Mouse (Mus musculus) erythroblast, adult 5-6 weeks (primary cell): ENCODE measurements around the gene Pkd1l3. TPM values are rescaled to one million over a fixed set of nuclear protein-coding genes. Genes with fewer than 3 reads are reported as not detected.

Experiments used
- ATAC-seq: replicated peaks from 2 replicates; pipeline ENCODE4 v1.8.0; 2016; ENCODE audit warnings: moderate number of reproducible peaks, mild to moderate bottlenecking, moderate TSS enrichment, inconsistent platforms; ENCODE audit not compliant: poor library complexity, low FRiP score, severe bottlenecking
- total RNA-seq, 2 experiments: library from RNA; stranded (forward) in 1 of 2; stranded (reverse) in 1 of 2; fragments of 150-400 nt in 1 of 2; fragments of 200-764, 138-1000 nt in 1 of 2; gene quantifications; 2 replicates each; pipeline versions ENCODE4 v1.2.3 to v1.2.4; 2015 to 2017; ENCODE audit warnings: low replicate concordance in 2 of 2

Gene Pkd1l3
- total RNA-seq, 2 experiments from 2014 or later: 0.38 TPM; not detected in 1

DNA sequence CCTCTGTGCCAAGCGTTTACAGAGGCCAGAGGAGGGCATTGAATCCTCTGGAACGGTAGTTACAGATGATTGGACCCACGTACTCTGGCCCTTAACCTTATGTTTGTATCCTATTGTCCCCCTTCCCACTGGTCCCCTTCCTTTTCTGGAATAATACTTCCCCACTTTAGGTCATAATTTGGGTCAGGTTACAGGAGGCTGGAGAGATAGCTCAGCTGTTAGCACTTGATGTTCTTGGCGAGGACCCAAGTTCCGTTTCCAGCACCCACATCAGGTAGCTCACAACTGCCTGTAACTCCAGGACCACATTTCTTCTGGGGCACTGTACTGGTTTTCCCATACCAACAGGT lies 5.2 kb upstream of the Pkd1l3 start:
- ATAC-seq: no peak

DNA sequence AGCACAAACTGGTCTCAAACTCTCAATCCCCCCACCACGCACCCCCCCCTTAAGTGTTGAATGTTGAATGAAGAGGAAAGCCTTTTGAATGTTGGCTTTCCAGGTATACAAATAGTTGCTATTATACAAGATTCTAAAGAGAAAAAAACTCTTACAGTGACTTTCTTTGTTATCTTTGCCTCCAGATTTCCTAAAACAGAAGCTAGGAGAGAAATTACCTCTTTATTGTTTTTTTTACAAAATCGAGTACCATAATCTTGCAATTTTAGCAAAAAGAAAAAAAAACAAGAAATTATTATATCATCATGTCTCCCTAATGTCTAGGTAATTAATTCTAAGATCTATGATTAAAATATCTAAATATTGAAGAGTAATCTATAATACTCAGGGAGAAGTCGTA lies 1.3 kb downstream of the Pkd1l3 start:
- no peak for ATAC-seq

DNA sequence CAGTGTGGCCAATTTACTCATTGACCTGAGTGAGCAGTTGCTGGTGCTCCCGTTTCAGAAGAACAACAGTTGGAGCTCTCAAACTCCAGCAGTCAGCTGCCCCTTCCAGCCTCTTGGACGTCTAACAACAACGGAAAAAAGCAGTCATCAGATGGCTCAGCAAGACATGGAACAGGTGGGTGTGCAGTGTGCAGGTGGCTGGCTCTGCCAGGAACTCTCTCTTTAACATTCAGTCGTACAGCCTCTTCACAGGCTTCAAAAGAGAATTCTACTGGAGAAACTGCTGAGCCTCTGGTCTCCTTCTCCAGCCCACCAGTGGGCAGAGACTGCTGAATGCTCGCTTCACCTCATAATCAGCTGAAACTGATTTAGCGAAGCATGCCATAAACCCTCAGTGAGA lies 14.3 kb downstream of the Pkd1l3 start:
- no peak for ATAC-seq

DNA sequence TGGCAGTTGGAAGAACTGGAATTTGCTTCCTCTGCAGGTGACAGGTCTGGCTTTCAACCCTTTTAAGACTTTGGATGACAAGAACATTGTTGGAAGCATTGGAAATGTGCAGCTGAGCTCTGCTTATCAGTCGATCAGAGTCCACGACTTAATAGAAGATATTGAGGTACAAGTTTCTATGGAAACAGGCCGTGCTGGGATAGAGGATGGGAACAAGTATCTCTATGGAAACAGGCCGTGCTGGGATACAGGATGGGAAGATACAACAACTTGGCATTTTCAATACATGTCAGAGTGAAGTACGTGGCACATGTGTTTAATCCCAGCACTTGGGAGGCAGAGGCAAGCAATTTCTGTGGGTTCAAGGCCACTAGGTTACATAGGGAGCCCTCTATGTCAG lies 18.2 kb downstream of the Pkd1l3 start:
- no peak for ATAC-seq

DNA sequence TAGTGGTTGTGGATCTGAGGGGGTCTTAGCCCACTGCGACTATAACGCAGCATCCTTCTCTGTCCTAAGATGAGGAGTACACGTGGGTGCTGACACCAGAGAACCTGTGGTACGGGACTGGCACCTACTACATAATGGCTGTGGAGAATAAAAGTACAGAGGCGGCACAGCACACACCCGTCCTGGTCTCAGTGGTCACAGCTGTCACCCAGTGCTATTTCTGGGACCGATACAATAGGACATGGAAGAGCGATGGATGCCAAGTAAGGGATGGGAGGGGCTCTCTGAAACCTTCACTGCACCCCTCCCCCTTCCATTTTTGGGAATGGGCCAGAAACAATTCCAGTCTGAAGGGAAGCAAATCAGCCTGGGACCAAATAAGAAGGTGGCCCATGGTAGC lies 20.8 kb downstream of the Pkd1l3 start:
- no peak for ATAC-seq

DNA sequence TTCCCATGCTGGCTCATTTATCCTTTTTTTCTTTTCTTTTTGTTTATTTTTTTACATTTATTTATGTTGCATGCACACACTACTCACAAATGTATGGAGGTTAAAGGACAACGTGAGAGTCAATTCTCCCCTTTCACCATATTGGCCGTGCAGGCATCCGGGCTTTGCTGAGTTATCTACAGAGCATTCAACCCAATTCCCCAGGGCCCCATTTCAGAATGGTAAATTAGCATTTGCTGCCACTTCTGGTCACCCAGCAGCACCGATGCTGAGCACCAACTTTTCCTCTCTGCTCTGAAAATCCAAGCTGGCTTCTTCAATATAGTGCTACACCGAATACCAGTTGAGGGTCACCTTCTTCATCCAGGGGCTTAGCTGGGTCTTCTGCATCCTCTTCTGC lies 24.5 kb downstream of the Pkd1l3 start:
- no peak for ATAC-seq

DNA sequence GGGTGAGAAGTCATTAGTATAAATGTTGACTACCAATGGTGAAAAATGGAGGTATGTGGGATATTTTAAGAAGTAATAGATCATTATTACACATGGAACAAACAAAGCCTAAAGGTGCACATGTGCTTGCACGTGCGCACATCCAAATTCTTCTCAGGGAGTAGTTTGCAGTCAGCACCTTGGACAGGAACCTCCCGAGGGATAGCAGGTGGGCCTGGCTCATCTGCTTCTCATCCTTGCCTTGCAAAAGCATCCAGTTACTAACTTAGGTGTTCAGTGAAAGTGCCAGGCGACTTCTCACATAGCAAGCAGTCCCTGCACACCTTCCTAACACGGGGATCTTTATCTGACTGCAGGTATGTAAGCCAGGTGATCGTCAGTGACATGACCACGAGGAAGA lies 26.1 kb downstream of the Pkd1l3 start:
- no peak for ATAC-seq

DNA sequence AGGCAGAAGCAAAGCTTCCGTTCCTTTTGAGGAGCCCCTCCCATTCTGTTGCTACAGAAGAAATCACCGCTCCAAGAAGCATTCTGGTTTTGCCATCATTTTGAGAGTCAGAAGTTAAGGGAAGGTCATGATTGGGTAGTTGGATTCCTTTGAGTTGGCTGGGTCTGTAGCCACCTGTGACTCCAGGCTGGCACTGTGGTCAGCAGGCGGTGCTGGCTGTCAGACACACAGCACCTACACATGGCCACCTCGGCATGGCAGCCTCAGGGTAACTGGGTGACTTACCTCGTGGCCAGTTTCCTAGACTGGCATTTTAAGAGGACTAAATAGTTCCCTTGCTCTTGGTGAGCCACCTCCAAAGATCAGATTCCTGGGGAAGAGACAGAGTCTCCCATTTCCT lies 26.9 kb downstream of the Pkd1l3 start:
- no peak for ATAC-seq

DNA sequence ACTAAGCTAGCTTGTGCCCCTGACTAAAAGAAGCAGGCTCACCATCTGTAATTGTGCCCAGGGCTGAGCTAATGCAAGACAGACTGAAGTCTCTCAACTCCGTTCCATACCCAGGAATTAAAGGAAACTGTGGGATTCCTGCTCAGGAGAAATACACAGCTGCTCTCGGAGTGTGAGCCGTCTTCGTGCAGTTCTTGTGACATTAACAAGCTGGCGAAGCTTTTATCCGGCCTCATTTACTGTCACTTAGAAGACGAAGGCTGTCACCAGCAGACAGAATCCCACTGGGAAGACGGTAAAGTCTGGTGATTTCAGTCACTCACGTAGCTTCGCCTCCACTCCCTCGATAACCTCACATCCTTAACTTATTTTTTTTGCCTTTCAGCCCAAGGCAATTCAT lies 33.0 kb downstream of the Pkd1l3 start:
- no peak for ATAC-seq

DNA sequence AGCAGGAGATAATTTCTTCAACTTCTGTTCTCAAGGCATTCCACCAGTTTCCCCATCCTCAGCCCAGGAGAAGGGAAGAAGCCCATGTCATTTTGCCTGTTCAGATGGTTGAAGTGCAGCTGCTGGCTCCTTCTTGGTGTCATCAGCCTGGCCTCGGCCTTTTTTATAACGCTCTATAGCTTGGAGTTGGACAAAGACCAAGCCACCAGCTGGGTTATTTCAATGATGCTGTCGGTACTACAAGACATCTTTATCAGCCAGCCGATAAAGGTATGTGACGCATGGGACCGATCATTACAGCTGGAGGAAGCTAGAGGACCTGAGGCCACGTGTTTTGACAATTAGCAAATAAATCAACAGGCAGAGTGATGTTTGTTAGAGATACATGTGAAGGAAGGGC lies 34.2 kb downstream of the Pkd1l3 start:
- no peak for ATAC-seq

DNA sequence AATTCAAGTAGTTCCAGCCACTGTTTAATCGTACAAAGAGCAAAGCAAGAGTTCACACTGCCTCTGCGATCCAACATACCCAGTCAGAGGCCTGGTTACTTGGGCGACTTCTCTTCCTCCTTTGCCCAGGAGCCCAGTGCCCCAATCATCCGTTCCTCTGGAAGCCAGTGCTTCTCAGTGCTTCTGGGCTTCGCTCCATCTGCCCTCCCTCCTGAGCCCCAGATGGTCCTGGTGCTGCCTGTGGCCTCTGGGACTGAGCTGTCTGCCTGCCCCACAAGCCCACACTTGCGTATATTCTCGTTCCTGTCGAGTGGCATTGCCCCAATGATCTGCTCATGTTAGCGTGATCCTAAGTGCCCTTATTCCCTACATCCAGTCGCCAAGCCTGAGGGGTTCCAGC lies 36.5 kb downstream of the Pkd1l3 start:
- ATAC-seq: no peak

DNA sequence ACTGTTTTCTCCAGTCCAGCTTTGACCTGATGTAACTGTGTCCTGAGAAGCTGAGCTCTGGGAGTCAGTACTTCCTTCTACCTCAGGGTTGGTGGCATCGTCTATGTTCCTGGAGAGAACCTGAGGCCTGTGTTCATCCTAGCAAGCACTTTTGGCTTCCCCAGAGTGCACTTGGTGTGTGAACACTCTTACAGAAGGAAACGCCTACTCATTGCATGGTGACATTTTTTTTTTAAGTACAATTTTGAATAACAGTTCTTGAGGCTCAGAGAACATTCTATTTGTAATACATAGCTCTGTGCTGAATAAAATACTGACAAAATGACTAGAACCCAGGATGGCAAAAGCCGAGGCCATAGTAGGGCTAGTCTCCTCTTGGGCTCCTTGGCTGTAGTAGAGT lies 42.5 kb downstream of the Pkd1l3 start:
- no peak for ATAC-seq

DNA sequence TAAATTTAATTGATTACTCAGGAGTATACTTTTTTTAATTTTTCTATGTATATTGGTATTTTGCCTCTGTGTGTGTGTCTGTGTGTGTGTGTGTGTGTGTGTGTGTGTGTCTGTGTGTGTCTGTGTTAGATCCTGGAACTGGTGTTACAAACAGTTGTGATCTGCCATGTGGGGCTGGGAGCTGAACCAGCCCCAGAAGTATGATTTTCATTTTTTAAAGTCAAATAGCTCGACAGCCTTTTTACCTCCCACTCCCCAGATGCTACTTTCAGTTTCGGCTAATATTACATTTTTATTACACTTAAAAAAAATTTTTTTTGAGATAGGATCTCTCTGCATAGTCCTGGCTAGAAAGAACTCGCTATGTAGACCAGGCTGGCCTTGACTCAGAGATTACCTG lies 48.0 kb downstream of the Pkd1l3 start:
- ATAC-seq: no peak

DNA sequence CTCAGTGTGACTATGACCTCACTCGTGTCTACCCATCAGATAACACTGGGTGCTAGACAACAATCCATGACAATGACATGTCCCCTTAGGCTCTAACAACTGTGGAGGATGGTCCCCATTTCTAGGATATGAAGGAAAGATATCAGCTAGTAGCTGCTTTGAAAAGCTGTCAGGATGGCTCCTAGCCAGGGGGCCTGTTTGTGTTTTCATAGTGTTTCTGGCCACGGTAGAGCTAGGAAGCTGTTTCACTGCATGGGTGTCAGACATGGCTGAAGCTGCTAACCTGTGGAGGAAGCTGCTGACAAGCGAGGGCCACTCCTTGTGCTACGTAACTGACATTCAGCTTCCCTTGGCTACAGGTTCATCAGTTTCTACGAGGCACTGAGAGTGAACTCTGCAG lies 52.3 kb downstream of the Pkd1l3 start:
- no peak for ATAC-seq

DNA sequence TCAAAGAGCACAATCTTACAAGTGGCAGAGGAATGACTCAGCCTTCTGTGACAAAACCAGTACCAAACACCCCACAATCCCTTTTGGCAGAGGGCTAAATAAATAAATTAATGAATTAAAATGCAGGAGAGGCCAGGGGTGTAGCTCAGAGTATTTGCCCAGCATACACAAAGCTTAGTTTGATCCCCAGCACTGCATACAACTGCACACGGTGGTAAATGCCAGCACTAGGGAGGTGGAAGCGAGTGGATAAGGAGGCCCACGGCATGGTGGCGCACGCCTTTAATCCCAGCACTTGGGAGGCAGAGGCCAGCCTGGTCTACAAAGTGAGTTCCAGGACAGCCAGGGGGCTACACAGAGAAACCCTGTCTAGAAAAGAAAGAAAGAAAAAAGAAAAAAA lies 58.3 kb downstream of the Pkd1l3 start:
- ATAC-seq: no peak

DNA sequence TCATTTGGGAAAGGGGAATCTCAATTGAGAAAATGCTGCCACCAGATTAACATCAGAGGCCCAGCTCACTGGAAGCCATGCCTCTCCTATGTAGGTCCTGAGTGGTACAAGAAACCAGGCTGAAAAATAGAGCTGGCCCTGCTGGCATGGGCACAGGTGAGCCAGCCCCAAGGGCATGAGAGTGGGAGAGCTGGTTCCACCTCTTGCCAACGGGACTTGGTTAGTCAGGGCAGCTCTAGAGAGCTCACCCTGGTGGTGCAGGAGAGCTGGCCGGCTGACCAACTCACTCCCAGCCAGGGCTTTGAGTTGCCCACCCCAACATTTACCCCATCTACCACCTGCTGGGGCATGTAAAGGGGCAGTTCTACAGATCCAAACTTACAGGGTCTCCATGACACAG lies 59.3 kb downstream of the Pkd1l3 start:
- no peak for ATAC-seq

DNA sequence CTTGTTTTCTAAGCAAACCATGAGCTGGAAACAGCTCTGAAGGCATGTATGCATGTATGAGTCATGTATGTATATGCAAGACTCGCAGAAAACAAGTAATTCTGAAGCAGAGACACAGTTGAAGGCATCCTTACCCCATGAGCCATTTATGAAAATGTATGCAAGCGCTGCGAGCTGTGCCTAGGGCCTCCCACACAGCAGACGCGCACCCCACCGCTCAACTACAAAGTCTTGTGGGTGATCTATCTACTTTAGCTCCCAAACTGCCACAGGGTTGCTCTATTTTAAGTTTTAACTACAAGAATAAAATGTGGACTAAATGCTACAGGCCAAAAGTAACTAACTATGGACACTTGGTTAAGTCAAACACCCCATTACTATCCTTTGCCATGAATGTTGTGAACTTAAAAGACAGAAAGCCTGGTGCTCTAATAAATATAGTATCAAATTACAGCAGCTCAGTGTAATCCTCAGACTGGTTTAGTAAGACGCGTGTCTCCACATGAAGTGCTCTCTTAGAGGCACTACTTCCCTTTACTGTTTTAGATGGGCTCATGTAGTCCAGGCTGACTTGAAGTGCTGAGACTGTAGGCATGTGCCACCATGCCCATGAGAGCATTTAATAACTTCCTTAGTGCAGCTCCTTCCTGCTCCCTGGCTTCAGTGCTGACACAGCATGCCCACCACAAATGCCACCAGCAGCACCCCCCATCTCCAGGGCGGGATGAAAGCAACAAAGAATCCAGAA lies 61.8 kb downstream of the Pkd1l3 start:
- no peak for ATAC-seq

DNA sequence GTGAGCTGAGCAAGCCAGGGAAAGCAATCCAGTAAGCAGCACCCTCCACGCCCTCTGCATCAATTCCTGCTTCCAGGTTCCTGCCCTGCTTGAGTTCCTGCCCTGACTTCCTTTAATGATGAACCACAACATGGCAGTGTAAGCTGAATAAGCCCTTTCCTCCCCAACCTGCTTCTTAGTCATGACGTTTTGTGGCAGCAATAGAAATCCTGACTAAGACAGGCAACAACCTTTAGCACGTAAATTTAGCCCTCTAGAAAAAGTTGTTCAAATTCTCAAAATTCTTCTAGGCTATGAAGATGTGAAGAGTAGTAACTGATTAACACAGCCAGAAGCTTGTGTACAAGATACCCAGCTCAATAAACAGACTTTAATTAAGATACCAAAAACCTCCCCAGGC lies 67.2 kb downstream of the Pkd1l3 start:
- ATAC-seq: no peak

DNA sequence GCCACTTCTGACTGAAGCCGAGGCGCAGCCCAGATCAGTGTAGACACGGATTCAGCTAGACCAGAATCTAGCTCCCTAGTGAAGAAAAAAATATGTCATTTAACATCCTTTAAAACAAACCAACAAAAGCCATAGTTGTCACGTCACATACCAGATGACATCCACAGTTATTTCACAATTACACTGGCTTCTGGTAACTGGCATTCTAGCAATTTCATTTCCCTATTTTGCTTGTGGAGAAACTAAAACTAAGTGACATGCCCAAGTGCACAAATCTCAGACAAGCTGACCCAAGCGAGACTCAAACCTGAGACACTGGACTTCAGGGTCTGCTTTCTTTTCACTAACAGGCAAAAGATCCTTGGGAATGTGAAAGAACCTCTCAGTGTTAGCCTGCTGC lies 67.8 kb downstream of the Pkd1l3 start:
- no peak for ATAC-seq

DNA sequence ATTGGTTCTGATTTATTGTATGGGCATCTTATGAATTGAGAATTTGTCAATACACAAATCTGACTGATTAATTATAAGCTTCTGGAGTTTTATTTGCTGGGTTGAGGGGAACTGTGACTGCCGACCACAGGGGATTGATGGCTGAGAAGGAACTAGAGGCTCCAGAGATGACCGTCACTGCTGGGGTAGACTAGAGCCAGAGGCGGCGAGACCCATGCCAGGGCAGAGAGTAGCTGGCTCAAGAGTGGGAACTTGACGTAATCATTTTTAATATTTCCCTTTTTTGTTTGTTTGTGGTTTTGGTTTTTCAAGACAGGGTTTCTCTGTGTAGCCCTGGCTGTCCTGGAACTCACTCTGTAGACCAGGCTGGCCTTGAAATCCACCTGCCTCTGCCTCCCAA lies 72.9 kb downstream of the Pkd1l3 start:
- ATAC-seq: no peak

DNA sequence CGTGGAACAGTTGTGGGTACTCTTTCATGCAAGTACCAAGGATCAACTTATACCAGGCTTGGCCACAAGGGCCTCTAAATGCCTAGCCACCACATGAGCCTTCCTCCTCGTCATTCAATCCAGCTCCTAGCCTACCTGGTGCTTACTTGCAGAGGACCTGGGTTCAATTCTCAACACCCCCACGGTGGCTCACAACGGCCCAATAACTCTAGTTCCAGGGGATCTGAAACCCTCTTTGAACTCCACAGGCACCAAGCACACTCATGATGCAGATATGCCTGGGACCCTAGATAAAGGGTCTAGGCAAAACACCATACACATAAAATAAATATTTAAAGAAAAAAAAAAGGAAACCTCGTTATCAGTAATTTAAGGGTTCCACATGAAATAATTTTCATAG lies 77.5 kb downstream of the Pkd1l3 start:
- 0 out of 2 replicates have a peak, but pooled peaks have one; percentile 26 for ATAC-seq

DNA sequence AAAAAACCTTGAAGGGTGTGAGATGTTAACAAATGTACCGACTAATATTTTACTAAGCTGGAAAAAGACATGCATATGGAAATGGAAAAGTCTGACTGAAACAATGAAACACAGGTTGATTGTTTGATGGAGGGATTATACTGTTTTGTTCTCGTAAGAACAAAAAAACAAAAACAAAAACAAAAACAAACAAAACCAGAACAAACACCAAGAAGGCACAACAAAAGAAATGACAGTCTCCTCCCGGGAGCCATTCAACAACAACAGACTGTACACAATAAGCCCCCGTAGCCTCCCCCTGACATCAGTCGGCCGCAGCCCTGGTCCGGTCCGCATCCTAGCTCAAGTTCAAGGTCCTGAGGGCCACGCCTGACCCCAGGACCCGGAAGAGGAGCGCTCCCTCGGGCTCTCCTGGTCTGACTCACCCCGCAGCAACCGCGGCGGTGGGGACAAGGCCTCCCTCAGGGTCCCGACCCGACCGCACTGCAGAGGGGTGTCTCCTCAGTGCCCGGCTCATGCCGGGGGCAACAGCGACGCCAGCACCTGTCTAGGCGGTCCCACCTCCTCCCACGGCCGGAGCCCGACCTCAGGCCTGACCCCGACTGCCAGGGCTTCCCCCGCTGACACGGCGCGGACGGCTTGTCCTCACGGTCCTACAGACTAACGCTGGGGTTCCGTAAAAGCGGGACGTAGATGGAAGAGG lies 78.3 kb downstream of the Pkd1l3 start:
- ATAC-seq: peak; percentile 69
